Mouse (Mus musculus) bone marrow macrophage, adult 2 months (primary cell): Measurements from ENCODE around the gene Zfp541.

Experiments used
- CTCF ChIP-seq: IDR thresholded peaks from 2 replicates; pipeline ENCODE4 v1.5.1; 2012; ENCODE audit warnings: low read depth, mild to moderate bottlenecking, low read length, moderate library complexity
- POLR2A ChIP-seq: IDR thresholded peaks from 2 replicates; pipeline ENCODE4 v1.6.1; 2012; ENCODE audit warnings: mild to moderate bottlenecking, low read depth, low read length, borderline replicate concordance

DNA sequence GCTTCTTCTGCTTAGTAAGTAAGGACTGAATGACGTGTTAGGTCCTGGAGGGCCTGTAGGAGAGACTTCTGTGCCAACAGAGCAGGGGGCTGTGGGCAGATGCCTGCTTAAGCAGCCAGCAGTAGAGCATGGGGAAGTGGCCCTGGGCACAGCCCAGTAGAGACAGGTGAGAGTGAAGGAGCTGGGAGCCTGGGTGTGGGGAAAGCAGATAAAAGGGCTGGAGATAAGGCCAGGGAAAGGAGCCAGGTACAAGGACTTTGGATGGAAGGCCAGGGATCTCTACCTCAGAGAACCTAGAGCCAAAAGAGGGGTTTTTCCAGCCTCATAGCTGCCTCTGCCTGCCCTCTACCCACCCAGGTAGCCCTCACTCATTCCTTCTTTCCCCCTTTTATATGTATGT lies 28.6 kb upstream of the Zfp541 start:
- TF ChIP-seq CTCF = no peak
- TF ChIP-seq POLR2A = no peak
